Mouse (Mus musculus) stomach, embryonic 16.5 days (tissue): Measurements from ENCODE around the gene Afmid. TPM values are rescaled to one million over a fixed set of nuclear protein-coding genes. Genes with fewer than 3 reads are reported as not detected.

Experiments
- ATAC-seq: fragments of 200-750 bp; cut with Nextera tagmentation; 2 replicates; pipeline ENCODE4 v1.8.0; 2017; ENCODE audit warnings: moderate number of reproducible peaks, moderate TSS enrichment; ENCODE audit not compliant: insufficient read depth, low FRiP score
- H3K27ac ChIP-seq: fragments of 300-500 bp; sonication (generic); 2 replicates; pipeline ENCODE4 v1.5.1; 2014; ENCODE audit warnings: low read length
- H3K27me3 ChIP-seq: fragments of 300-500 bp; sonication (generic); 2 replicates; pipeline ENCODE4 v1.6.1; 2014; ENCODE audit warnings: low read length, control low read depth, mixed read lengths; ENCODE audit not compliant: control insufficient read depth, insufficient read depth
- H3K36me3 ChIP-seq: fragments of 300-500 bp; sonication (generic); 2 replicates; pipeline ENCODE4 v1.6.1; 2014; ENCODE audit warnings: low read length; ENCODE audit not compliant: control insufficient read depth, insufficient read depth
- H3K4me1 ChIP-seq: fragments of 300-500 bp; sonication (generic); 2 replicates; pipeline ENCODE4 v1.6.1; 2014; ENCODE audit warnings: low read length, control low read depth, mixed read lengths; ENCODE audit not compliant: control insufficient read depth, insufficient read depth
- H3K4me2 ChIP-seq: fragments of 300-500 bp; sonication (generic); 2 replicates; pipeline ENCODE4 v1.6.1; 2014; ENCODE audit warnings: low read depth, low read length, mixed read lengths
- H3K4me3 ChIP-seq: fragments of 300-500 bp; sonication (generic); replicated peaks from 2 replicates; pipeline ENCODE4 v1.5.1; 2014; ENCODE audit warnings: mild to moderate bottlenecking, low read length
- H3K9ac ChIP-seq: fragments of 300-500 bp; sonication (generic); 2 replicates; pipeline ENCODE4 v1.6.1; 2014; ENCODE audit warnings: low read length
- H3K9me3 ChIP-seq: fragments of 300-500 bp; sonication (generic); replicated peaks from 2 replicates; pipeline ENCODE4 v1.6.1; 2016; ENCODE audit warnings: low read length, control low read depth; ENCODE audit not compliant: control insufficient read depth
- WGBS: fragments of 180-500 bp; shearing (Covaris S2); extraction: QIAGEN DNeasy Blood & Tissue Kit; methylation state at CpG from one replicate; pipeline ENCODE4 v1.1.7; 2014; 5-methylcytosine and 5-hydroxymethylcytosine counted together
- polyA plus RNA-seq: library from polyadenylated mRNA; unstranded; fragments of >200 nt; fragmentation: Nextera tagmentation; extraction: Ambion mirVana; gene quantifications from 2 replicates; pipeline ENCODE4 v1.2.1, GENCODE M21; 2015

Gene Afmid
- polyA plus RNA-seq, 1 experiment from 2014 or later = 6.8 TPM

DNA sequence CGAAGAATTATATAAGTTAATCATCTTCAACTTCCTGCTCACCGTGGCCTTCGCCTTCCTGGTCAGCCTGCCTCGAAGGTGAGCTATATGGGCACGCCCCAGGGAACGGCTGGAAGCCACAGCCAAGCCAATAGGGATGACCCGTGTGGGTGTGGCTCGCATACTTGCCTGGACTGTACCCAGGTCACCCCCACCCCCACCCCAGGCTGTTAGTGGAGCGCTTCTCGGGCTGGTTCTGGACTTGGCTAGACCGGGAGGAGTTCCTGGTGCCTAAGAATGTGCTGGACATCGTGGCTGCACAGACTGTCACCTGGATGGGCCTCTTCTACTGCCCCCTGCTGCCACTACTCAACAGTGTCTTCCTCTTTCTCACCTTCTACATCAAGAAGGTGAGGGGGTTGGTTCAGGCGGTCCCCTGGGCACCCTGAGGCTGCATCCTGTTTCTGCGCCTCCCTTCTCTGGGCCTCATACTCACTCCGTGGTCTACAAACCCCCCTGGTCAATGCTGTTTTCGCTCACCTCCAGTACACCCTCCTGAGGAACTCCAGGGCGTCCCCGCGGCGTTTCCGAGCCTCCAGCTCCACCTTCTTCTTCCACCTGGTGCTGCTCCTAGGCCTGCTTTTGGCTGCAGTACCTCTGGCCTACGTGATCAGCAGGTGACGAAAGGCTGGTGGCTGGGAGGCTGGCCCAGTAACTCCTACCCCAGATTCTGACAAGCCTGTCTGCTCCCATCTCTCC is 34.9 kb upstream of the Afmid start:
- no peaks in the 10 kb centered on the region for H3K36me3 ChIP-seq
- H3K27ac ChIP-seq = peak overlapping the region; percentile 76
- no peaks in the 10 kb centered on the region for H3K9me3 ChIP-seq
- no peaks in the 10 kb centered on the region for H3K27me3 ChIP-seq
- ATAC-seq = peak; percentile 89
- WGBS = 33% methylated on average over 23 of the region's 23 CpGs
- H3K9ac ChIP-seq = peak overlapping the region; percentile 70
- H3K4me2 ChIP-seq = peak overlapping the region; percentile 69
- peaks cover 17% of the 10 kb centered on the region for H3K4me1 ChIP-seq
- peak overlapping the region; percentile 33 for H3K4me3 ChIP-seq

DNA sequence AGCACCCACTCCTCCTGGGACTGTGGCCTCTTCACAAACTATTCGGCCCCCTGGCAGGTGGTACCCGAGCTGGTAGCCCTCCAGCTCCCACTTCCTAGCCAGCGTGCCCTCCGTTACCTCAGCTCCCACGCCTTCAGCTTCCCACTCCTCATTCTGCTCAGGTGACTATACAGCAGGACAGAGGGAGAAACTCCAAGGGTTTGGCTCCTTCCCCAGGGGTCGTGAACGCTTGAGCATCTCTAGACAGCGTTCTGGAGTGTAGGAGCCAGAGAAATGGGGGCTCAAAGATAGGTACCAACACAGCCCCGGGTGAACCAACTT is 34.3 kb upstream of the Afmid start:
- peaks cover 17% of the 10 kb centered on the region for H3K4me1 ChIP-seq
- H3K27ac ChIP-seq = peak overlapping the region; percentile 76
- H3K9ac ChIP-seq = peak overlapping the region; percentile 70; the same call in 1 of the 2 replicates
- peak overlapping the region; percentile 33 for H3K4me3 ChIP-seq
- no peak for ATAC-seq
- no peaks in the 10 kb centered on the region for H3K9me3 ChIP-seq
- H3K27me3 ChIP-seq = no peaks in the 10 kb centered on the region
- 83% methylated on average over 9 of the region's 9 CpGs for WGBS
- H3K36me3 ChIP-seq = no peaks in the 10 kb centered on the region
- H3K4me2 ChIP-seq = peak overlapping the region; percentile 69

DNA sequence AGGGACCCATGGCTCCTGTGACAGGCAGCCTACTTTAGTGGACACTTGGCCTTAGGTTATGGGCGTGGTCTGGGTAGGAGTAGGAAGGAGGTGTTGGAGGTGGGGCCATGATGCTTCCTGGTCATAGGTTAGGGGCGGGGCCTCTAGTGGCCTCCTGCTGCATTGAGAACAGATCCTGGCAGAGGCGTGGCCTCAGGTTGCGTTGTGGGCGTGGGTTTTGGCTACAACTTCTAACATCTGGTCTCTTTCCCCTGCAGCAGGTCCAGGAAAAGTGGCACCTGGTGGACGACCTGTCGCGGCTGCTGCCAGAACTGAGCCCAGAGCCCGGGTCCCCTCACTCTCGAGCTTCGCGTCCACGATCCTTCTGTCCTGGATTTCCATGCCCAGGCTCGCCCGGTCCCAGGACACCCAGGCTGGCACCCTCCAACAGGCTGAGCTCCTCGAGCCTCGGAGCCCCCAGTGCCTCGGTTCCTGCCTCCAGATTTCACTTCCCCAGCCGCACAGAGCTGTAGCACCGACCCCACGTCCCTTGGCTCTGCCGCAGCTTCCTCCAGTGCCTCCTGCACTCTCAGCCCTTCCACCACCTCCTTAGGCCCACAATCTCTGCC is 33.3 kb upstream of the Afmid start:
- Histone ChIP-seq H3K4me2 (peak overlapping the region; percentile 60), H3K36me3 (no peaks in the 10 kb centered on the region), H3K4me3 (peak overlapping the region; percentile 32), H3K4me1 (peaks cover 17% of the 10 kb centered on the region), H3K9me3 (no peaks in the 10 kb centered on the region), H3K9ac (peak overlapping the region; percentile 70), H3K27me3 (no peaks in the 10 kb centered on the region), H3K27ac (peak overlapping the region; percentile 79)
- 9% methylated on average over 22 of the region's 22 CpGs for WGBS
- ATAC-seq = peak; percentile 85

DNA sequence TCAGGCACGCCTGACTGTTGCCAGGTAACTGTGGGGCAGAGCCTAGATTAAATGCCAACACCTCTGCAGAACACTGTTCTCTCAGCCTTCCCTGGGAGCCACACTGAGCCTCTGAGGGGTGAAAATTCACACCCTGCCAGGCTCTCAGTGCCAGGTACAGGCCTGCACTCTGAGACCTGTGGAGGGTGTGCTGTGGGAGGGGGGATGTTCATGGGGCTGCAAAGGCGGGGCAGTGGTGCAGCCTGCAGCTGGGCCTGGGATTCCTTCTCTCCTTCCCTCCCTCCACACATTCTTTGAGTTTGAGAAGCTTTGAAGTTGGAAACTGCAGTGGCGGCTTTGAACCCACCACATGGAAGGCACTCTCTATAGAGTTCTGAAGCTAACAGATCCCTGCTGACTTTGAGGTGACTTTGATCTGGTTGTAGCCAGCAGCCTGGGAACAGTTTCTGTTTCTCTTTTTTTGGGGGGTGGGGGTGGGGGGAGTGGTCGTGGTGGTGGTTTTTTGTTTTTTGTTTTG is 31.6 kb upstream of the Afmid start:
- H3K4me2 ChIP-seq = no peak overlapping the region
- H3K9me3 ChIP-seq = no peaks in the 10 kb centered on the region
- H3K27me3 ChIP-seq = no peaks in the 10 kb centered on the region
- H3K4me1 ChIP-seq = peaks cover 25% of the 10 kb centered on the region
- no peaks in the 10 kb centered on the region for H3K36me3 ChIP-seq
- no peak overlapping the region for H3K4me3 ChIP-seq
- no peak overlapping the region for H3K9ac ChIP-seq
- WGBS = 60% methylated on average over 4 of the region's 4 CpGs
- H3K27ac ChIP-seq = no peak overlapping the region
- no peak for ATAC-seq

DNA sequence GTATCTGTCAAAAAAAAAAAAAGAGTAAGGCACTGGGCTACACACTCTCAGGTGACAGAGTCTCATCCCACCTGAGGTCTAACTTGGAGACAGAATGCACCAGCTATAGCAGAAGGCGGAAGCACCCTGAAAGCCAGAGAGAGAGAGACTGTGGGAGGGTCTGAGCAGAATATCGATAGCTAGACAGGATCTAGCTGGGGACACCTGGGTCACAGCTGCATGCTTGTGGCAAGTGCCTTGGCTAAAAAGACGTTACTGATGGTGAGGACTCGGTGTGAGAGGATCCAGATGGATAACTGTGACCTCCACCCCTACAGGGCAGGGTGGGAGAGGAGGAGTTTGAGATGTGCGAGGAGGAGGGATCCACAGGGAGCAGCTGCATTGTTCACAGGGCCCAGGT is 28.8 kb upstream of the Afmid start:
- Histone ChIP-seq H3K9ac (no peak overlapping the region), H3K4me3 (no peak overlapping the region), H3K9me3 (no peaks in the 10 kb centered on the region), H3K27me3 (no peaks in the 10 kb centered on the region), H3K36me3 (no peaks in the 10 kb centered on the region), H3K4me1 (peaks cover 16% of the 10 kb centered on the region), H3K27ac (no peak overlapping the region), H3K4me2 (no peak overlapping the region)
- no peak for ATAC-seq
- WGBS = 31% methylated on average over 5 of the region's 5 CpGs

DNA sequence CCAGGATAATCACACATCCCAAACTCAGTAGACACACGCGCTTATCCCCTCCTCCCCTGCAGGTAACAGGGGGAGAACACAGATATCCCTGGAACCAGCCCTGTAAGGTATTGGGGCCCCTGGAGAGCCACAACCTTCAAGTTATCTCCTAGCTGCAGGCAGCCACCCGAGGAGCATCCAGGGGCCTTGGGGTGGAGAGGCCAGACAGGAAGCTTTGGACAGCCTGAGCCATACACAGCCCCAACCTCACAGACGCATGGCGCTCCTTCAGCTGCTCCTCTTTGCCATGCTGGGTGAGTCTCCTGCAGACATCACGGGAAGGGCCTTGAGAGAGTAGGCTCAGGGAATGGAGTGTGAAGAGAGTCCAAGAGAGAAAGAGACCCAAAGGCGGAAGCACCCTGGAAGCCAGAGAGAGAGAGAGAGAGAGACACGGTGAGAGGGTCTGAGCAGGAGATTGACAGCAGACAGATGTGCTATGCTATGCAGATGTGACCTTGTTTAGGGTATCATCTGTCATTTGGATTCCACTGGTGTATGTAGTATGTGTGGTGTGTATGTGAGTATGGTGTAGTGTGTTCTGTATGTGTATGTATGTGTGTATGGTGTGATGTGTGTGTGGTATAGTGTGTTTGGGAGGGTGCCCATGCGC is 28.1 kb upstream of the Afmid start, which contains the start of gene 6030468B19Rik:
Gene 6030468B19Rik, plus strand, starts transcription at position 150 of the 649 bp plus-strand sequence.
- ATAC-seq = peak; percentile 75
- peaks cover 9% of the 10 kb centered on the region for H3K4me1 ChIP-seq
- H3K27me3 ChIP-seq = no peaks in the 10 kb centered on the region
- no peaks in the 10 kb centered on the region for H3K9me3 ChIP-seq
- H3K4me3 ChIP-seq = no peak within 1 kb of the TSS
- H3K9ac ChIP-seq = peak within 1 kb of the TSS; percentile 23; the same call in 1 of the 2 replicates
- no peaks in the 10 kb centered on the region for H3K36me3 ChIP-seq
- 51% methylated on average over 9 of the region's 9 CpGs for WGBS
- H3K4me2 ChIP-seq = no peak within 1 kb of the TSS
- no peak within 1 kb of the TSS for H3K27ac ChIP-seq

DNA sequence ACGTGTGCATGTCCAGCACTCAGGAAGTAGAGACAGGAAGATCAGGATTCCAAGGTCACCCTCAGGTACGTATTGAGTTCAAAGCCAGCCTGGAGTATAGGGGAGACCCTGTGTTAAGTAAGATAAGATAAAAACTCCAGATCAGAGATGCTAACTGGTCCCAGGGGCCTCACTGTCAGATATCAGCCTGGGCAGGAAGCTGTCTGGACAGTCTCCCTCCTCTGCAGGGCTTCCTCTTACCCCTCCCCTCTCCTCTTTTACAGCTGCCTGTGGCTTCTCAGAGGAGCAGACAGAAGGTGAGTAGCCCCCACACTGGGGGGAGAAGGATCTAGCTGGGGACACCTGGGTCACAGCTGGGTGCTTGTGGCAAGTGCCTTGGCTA is 27.6 kb upstream of the Afmid start:
- H3K9ac ChIP-seq = peak overlapping the region; percentile 23; the same call in 1 of the 2 replicates
- H3K4me3 ChIP-seq = no peak overlapping the region
- H3K36me3 ChIP-seq = no peaks in the 10 kb centered on the region
- H3K27ac ChIP-seq = no peak overlapping the region
- H3K4me2 ChIP-seq = no peak overlapping the region
- H3K9me3 ChIP-seq = no peaks in the 10 kb centered on the region
- H3K4me1 ChIP-seq = peaks cover 8% of the 10 kb centered on the region; the same call in 1 of the 2 replicates
- WGBS = 39% methylated on average over 2 of the region's 2 CpGs
- ATAC-seq = no peak
- H3K27me3 ChIP-seq = no peaks in the 10 kb centered on the region

DNA sequence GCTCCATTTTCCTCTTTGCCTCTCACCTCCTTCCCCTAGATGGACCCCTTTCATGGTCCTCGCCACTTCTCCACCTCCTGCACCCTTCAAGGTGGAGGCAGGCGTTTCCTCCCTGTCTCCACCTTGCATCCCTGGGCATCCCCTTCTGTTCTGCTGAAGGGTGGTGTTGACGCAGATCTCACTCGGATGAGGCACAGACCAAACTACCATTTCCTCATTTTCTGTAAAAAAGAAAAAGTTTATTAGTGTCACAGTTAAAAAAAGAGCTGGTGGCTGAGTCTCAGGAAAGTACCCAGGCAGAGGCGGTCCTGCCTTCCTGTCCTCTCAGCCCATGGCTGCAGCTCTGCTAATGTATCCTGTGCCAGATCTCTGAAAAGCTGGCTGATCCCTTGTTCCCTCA is 26.6 kb upstream of the Afmid start:
- Histone ChIP-seq H3K36me3 (no peaks in the 10 kb centered on the region), H3K9me3 (no peaks in the 10 kb centered on the region), H3K4me3 (no peak overlapping the region), H3K9ac (no peak overlapping the region), H3K4me2 (no peak overlapping the region), H3K4me1 (peaks cover 8% of the 10 kb centered on the region; the same call in 1 of the 2 replicates), H3K27ac (no peak overlapping the region), H3K27me3 (no peaks in the 10 kb centered on the region)
- ATAC-seq = no peak
- WGBS = 70% methylated on average over 5 of the region's 5 CpGs

DNA sequence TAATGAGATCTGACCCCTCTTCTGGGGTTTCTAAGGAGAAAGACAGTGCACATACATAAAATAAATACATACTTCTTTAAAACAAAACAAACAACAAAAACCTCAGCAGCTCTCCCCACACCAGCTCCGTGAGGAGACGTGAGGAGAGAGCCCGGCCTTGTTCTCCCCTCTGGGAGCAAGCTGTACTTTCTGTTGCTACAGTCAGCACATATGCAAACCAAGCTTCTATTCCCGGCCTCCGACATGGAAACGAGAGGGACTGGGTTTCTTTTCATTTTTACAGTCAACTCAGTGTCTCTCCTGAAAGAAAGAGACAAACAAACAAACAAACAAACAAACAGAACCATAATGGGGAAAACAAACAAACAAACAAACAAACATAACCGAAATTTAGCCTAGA is 25.7 kb upstream of the Afmid start:
- no peak overlapping the region for H3K4me3 ChIP-seq
- H3K36me3 ChIP-seq = no peaks in the 10 kb centered on the region
- no peaks in the 10 kb centered on the region for H3K27me3 ChIP-seq
- 79% methylated on average over 7 of the region's 7 CpGs for WGBS
- H3K27ac ChIP-seq = no peak overlapping the region
- no peak for ATAC-seq
- H3K4me2 ChIP-seq = no peak overlapping the region
- H3K9me3 ChIP-seq = no peaks in the 10 kb centered on the region
- H3K9ac ChIP-seq = no peak overlapping the region
- peaks cover 8% of the 10 kb centered on the region; the same call in 1 of the 2 replicates for H3K4me1 ChIP-seq
